Mouse (Mus musculus) myocyte (in vitro differentiated cells): ENCODE measurements around the gene Vps13d. TPM values are rescaled to one million over a fixed set of nuclear protein-coding genes. Genes with fewer than 3 reads are reported as not detected.

ENCODE experiments used
- H3K27me3 ChIP-seq: one replicate; pipeline ENCODE4 v1.6.1; 2011; ENCODE audit not compliant: control insufficient read depth, insufficient read depth, insufficient read length
- H3K36me3 ChIP-seq: one replicate; pipeline ENCODE4 v1.6.1; 2011; ENCODE audit not compliant: control insufficient read depth, insufficient read depth
- H3K4me2 ChIP-seq: one replicate; pipeline ENCODE4 v1.6.1; 2011; ENCODE audit warnings: low read depth, control low read depth
- H3K4me3 ChIP-seq: one replicate; pipeline ENCODE4 v1.5.1; 2011; ENCODE audit warnings: mild to moderate bottlenecking, control low read depth, moderate library complexity
- H3K79me2 ChIP-seq: one replicate; pipeline ENCODE4 v1.6.1; 2011; ENCODE audit not compliant: control insufficient read depth, insufficient read depth
- H3ac ChIP-seq: one replicate; pipeline ENCODE4 v1.6.1; 2011; ENCODE audit not compliant: control insufficient read depth, insufficient read length
- CEBPB ChIP-seq: IDR thresholded peaks from 2 replicates; pipeline ENCODE4 v1.6.1; 2011; ENCODE audit warnings: mild to moderate bottlenecking, moderate library complexity; ENCODE audit not compliant: poor library complexity, insufficient read depth, severe bottlenecking
- E2F4 ChIP-seq: IDR thresholded peaks from one replicate; pipeline ENCODE4 v1.6.1; 2011; ENCODE audit warnings: mild to moderate bottlenecking, control low read depth, moderate library complexity; ENCODE audit not compliant: insufficient read depth
- MAX ChIP-seq: IDR thresholded peaks from one replicate; pipeline ENCODE4 v1.6.1; 2011; ENCODE audit warnings: low read depth, mild to moderate bottlenecking, control low read depth
- MYOD1 ChIP-seq, 3 experiments: IDR thresholded peaks; one replicate each; pipeline ENCODE4 v1.6.1; 2011; ENCODE audit warnings: control low read depth in 2 of 3, low read depth in 2 of 3, mild to moderate bottlenecking in 2 of 3, moderate library complexity in 1 of 3; ENCODE audit not compliant: insufficient read length in 2 of 3, control insufficient read depth in 1 of 3
- MYOG ChIP-seq, 3 experiments: IDR thresholded peaks; one replicate each; pipeline ENCODE4 v1.6.1; 2011; ENCODE audit warnings: control low read depth in 2 of 3, low read depth in 2 of 3, mild to moderate bottlenecking in 2 of 3; ENCODE audit not compliant: insufficient read length in 2 of 3, control insufficient read depth in 1 of 3, insufficient read depth in 1 of 3
- POLR2A ChIP-seq: IDR thresholded peaks from one replicate; pipeline ENCODE4 v1.6.1; 2011; ENCODE audit warnings: low read depth, mild to moderate bottlenecking, control low read depth, moderate library complexity; ENCODE audit not compliant: insufficient read length
- POLR2AphosphoS2 ChIP-seq: IDR thresholded peaks from one replicate; pipeline ENCODE4 v1.6.1; 2011; ENCODE audit warnings: low read depth, control low read depth; ENCODE audit not compliant: insufficient read length
- REST ChIP-seq: IDR thresholded peaks from one replicate; pipeline ENCODE4 v1.6.1; 2011; ENCODE audit warnings: mild to moderate bottlenecking, control low read depth, moderate library complexity; ENCODE audit not compliant: insufficient read depth, insufficient read length
- SRF ChIP-seq: IDR thresholded peaks from one replicate; pipeline ENCODE4 v1.6.1; 2011; ENCODE audit warnings: low read depth; ENCODE audit not compliant: control insufficient read depth, insufficient read length
- TCF12 ChIP-seq: IDR thresholded peaks from one replicate; pipeline ENCODE4 v1.6.1; 2011; ENCODE audit warnings: mild to moderate bottlenecking, control low read depth; ENCODE audit not compliant: poor library complexity, insufficient read depth, severe bottlenecking
- TCF3 ChIP-seq: IDR thresholded peaks from one replicate; pipeline ENCODE4 v1.6.1; 2011; ENCODE audit warnings: low read depth, control low read depth; ENCODE audit not compliant: insufficient read length
- USF1 ChIP-seq: IDR thresholded peaks from one replicate; pipeline ENCODE4 v1.6.1; 2011; ENCODE audit warnings: low read depth, mild to moderate bottlenecking, control low read depth, moderate library complexity
- polyA plus RNA-seq: library from polyadenylated mRNA; unstranded; fragments of >200 nt; fragmentation: generic; extraction: Trizol; gene quantifications from one replicate; pipeline ENCODE4 v1.2.1, GENCODE M21; 2012; ENCODE audit warnings: missing spikeins

The Vps13d gene
- polyA plus RNA-seq, 1 experiment, result 20.0 TPM

DNA sequence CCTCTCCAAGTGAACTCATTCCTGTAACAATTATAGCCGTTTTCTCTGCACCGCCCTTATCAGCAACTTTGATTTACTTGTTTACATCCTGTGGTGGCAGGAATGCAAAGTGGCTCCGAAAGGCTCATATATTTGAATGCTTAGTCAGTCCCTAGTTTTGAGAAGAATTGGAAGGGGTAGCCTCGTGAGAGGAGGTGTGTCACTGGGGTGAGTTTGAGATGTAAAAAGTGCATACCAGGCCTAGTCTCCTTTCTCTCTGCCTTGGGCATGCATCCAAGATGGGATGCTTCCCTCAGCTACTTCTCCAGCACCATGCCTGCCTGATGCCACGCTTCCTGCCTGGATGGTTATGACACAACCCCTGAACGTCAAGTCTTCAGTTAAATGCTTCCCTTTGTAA is 225.8 kb downstream of the Vps13d start:
- Histone ChIP-seq H3ac (no peak overlapping the region), H3K36me3 (no peaks in the 10 kb centered on the region), H3K4me2 (no peak overlapping the region), H3K79me2 (no peaks in the 10 kb centered on the region), H3K27me3 (no peaks in the 10 kb centered on the region), H3K4me3 (no peak overlapping the region)
- TF ChIP-seq MAX (no peak), TCF3 (no peak), CEBPB (no peak), REST (no peak), POLR2A (no peak), MYOG (IDR thresholded peaks at IDR 0.05; ENCODE audit: control insufficient read depth in 1 of 3, insufficient read depth in 1 of 3, insufficient read length in 2 of 3, low read depth in 2 of 3) (no peak), POLR2AphosphoS2 (no peak), E2F4 (no peak), SRF (no peak), TCF12 (no peak), USF1 (no peak)

DNA sequence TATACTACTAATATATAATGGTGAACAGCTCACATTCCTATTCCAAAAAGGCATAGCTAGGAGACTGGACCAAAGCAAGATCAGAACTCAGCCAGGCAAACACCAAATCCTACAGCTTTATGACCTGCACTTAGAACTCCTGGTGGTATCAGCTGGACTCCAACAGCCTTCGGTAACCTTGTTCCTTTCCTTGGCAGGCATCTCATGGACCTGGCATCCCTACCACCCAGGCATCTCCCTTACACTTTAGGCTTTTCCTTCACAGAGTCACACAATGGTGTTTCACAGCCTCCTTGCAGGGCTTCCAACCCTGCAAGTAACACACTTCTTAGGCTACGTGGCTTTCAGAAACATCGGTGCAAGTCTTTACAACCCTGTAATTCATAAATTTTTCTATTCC is 226.4 kb downstream of the Vps13d start:
- H3ac ChIP-seq, result no peak overlapping the region
- H3K4me3 ChIP-seq, result no peak overlapping the region
- no peaks in the 10 kb centered on the region for H3K27me3 ChIP-seq
- no peaks in the 10 kb centered on the region for H3K36me3 ChIP-seq
- no peaks in the 10 kb centered on the region for H3K79me2 ChIP-seq
- TF ChIP-seq POLR2A (no peak), POLR2AphosphoS2 (no peak)
- no peak overlapping the region for H3K4me2 ChIP-seq

GRCm38 (mm10) chr4:144965255-144965654 is 229.6 kb downstream of the Vps13d start:
- Histone ChIP-seq H3K4me3 (no peak overlapping the region), H3ac (no peak overlapping the region), H3K4me2 (no peak overlapping the region), H3K79me2 (no peaks in the 10 kb centered on the region), H3K27me3 (no peaks in the 10 kb centered on the region), H3K36me3 (no peaks in the 10 kb centered on the region)
- TF ChIP-seq REST (no peak), POLR2A (no peak), TCF3 (no peak), TCF12 (no peak), CEBPB (no peak), SRF (no peak)

DNA sequence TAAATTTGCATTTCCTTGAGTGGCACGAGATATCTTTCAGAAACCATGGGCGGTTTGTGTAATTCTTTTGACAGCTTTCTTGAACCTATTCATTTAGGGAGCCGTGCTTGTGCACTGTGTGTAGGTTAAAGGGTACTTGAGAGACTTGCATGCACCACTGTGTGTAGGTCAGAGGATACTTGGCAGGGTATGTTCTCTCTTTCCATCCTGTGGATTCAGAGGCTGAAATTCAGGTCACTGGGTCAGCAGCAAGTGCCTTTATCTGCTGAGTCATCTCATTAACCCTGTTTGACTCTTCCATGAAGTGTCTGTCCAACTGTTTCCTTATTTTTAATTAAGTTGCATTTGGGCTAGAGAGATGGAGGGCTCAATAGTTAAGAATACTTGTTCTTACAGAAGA is 233.1 kb downstream of the Vps13d start:
- TF ChIP-seq POLR2AphosphoS2, result no peak
- TF ChIP-seq CEBPB, result no peak
- TF ChIP-seq TCF12, result no peak
- TF ChIP-seq USF1, result no peak
- no peak for TF ChIP-seq MYOG (IDR thresholded peaks at IDR 0.05; ENCODE audit: control insufficient read depth in 1 of 3, insufficient read depth in 1 of 3, insufficient read length in 2 of 3, low read depth in 2 of 3)
- TF ChIP-seq MYOD1 (IDR thresholded peaks at IDR 0.05; ENCODE audit: control insufficient read depth in 1 of 3, insufficient read length in 2 of 3, low read depth in 2 of 3), result no peak
- no peak for TF ChIP-seq POLR2A
- TF ChIP-seq MAX, result no peak
- no peak for TF ChIP-seq TCF3
- no peak for TF ChIP-seq SRF
- TF ChIP-seq E2F4, result no peak
- TF ChIP-seq REST, result no peak
- H3K79me2 ChIP-seq, result no peaks in the 10 kb centered on the region
- H3K4me2 ChIP-seq, result no peak overlapping the region
- H3K27me3 ChIP-seq, result no peaks in the 10 kb centered on the region
- no peak overlapping the region for H3ac ChIP-seq
- H3K36me3 ChIP-seq, result no peaks in the 10 kb centered on the region
- H3K4me3 ChIP-seq, result no peak overlapping the region

DNA sequence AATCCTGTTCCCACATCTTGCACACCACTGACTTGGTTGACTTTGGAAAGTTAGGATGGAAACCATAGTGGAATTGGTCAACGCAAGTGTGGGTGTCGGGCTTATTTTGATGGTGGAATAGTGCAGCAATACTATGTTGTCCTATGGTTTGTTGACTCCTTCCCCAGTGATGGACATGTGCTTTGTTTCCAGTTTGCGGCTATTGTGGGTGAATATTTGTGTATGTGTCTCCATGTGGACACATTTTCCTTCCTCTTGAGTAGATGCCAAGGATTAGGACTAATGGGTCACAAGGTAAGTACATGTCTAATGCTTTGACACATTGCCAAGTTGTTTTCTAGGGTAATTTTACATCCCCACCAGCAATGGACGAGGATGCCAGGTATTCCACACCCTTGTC is 233.6 kb downstream of the Vps13d start:
- Histone ChIP-seq H3ac (no peak overlapping the region), H3K4me3 (no peak overlapping the region), H3K79me2 (no peaks in the 10 kb centered on the region), H3K4me2 (no peak overlapping the region), H3K36me3 (no peaks in the 10 kb centered on the region), H3K27me3 (no peaks in the 10 kb centered on the region)
- TF ChIP-seq POLR2AphosphoS2 (no peak), REST (no peak), MAX (no peak), TCF12 (no peak), SRF (no peak), MYOG (IDR thresholded peaks at IDR 0.05; ENCODE audit: control insufficient read depth in 1 of 3, insufficient read depth in 1 of 3, insufficient read length in 2 of 3, low read depth in 2 of 3) (no peak), MYOD1 (IDR thresholded peaks at IDR 0.05; ENCODE audit: control insufficient read depth in 1 of 3, insufficient read length in 2 of 3, low read depth in 2 of 3) (no peak), POLR2A (no peak), E2F4 (no peak), USF1 (no peak), CEBPB (no peak), TCF3 (no peak)
